Mouse (Mus musculus) MEL (cell line): Measurements from ENCODE around the gene Tspan9. TPM values are rescaled to one million over a fixed set of nuclear protein-coding genes. Genes with fewer than 3 reads are reported as not detected.

Experiments used
- DNase-seq: peaks from one replicate; pipeline ENCODE4 v3.0.0; 2011; ENCODE audit warnings: low read depth, low spot score
- H3K27ac ChIP-seq: 2 replicates; pipeline ENCODE4 v1.5.1; 2012; ENCODE audit warnings: low read depth, mild to moderate bottlenecking, control low read depth, low read length, moderate library complexity; ENCODE audit not compliant: control insufficient read depth
- H3K27me3 ChIP-seq, 2 experiments: fragments of 150-350 bp in 1 of 2; sonication (generic) in 1 of 2; 2 replicates each; pipeline ENCODE4 v1.6.1; 2012; ENCODE audit warnings: low read length in 2 of 2, mild to moderate bottlenecking in 2 of 2, improper control_type of control experiment in 1 of 2, moderate library complexity in 1 of 2; ENCODE audit not compliant: insufficient read depth in 2 of 2, control insufficient read depth in 1 of 2
- H3K36me3 ChIP-seq, 2 experiments: 2 replicates each; pipeline ENCODE4 v1.6.1; 2012 to 2014; ENCODE audit warnings: low read length in 2 of 2, improper control_type of control experiment in 1 of 2, inconsistent platforms in 1 of 2, mild to moderate bottlenecking in 1 of 2; ENCODE audit not compliant: insufficient read depth in 2 of 2, control insufficient read depth in 1 of 2
- H3K4me1 ChIP-seq, 2 experiments: fragments of 150-350 bp in 1 of 2; sonication (generic) in 1 of 2; 2 replicates each; pipeline ENCODE4 v1.6.1; 2012; ENCODE audit warnings: low read length in 2 of 2, improper control_type of control experiment in 1 of 2, mild to moderate bottlenecking in 1 of 2; ENCODE audit not compliant: insufficient read depth in 2 of 2, control insufficient read depth in 1 of 2
- H3K4me3 ChIP-seq, 2 experiments: fragments of 150-350 bp in 1 of 2; sonication (generic) in 1 of 2; 2 replicates each; pipeline ENCODE4 v1.5.1; 2012; ENCODE audit warnings: low read depth in 2 of 2, low read length in 2 of 2, mild to moderate bottlenecking in 2 of 2, moderate library complexity in 2 of 2, control low read depth in 1 of 2, improper control_type of control experiment in 1 of 2; ENCODE audit not compliant: control insufficient read depth in 1 of 2, insufficient read depth in 1 of 2
- H3K79me2 ChIP-seq: 2 replicates; pipeline ENCODE4 v1.6.1; 2012; ENCODE audit warnings: mild to moderate bottlenecking, low read length, moderate library complexity; ENCODE audit not compliant: control insufficient read depth, poor library complexity, insufficient read depth
- H3K9ac ChIP-seq: 2 replicates; pipeline ENCODE4 v1.6.1; 2012; ENCODE audit warnings: low read depth, mild to moderate bottlenecking, control low read depth, low read length, moderate library complexity; ENCODE audit not compliant: control insufficient read depth, poor library complexity, severe bottlenecking
- H3K9me3 ChIP-seq: fragments of 150-350 bp; sonication (generic); replicated peaks from 2 replicates; pipeline ENCODE4 v1.6.1; 2012; ENCODE audit warnings: mild to moderate bottlenecking, low read length, improper control_type of control experiment, moderate library complexity; ENCODE audit not compliant: insufficient read depth
- BHLHE40 ChIP-seq: IDR thresholded peaks from 2 replicates; pipeline ENCODE4 v1.6.1; 2012; ENCODE audit warnings: low read depth, mild to moderate bottlenecking, inconsistent platforms, low read length, improper control_type of control experiment, borderline replicate concordance
- CHD2 ChIP-seq: IDR thresholded peaks from 2 replicates; pipeline ENCODE4 v1.6.1; 2011; ENCODE audit warnings: low read length, improper control_type of control experiment
- E2F4 ChIP-seq: IDR thresholded peaks from 2 replicates; pipeline ENCODE4 v1.6.1; 2011; ENCODE audit warnings: low read depth, low read length, improper control_type of control experiment, borderline replicate concordance
- GABPA ChIP-seq: IDR thresholded peaks from 2 replicates; pipeline ENCODE4 v1.6.1; 2012; ENCODE audit warnings: low read depth, mild to moderate bottlenecking, inconsistent platforms, low read length, improper control_type of control experiment, moderate library complexity
- MAFK ChIP-seq: IDR thresholded peaks from 2 replicates; pipeline ENCODE4 v1.6.1; 2011; ENCODE audit warnings: low read depth, mild to moderate bottlenecking, low read length, improper control_type of control experiment, borderline replicate concordance
- MAX ChIP-seq: IDR thresholded peaks from 2 replicates; pipeline ENCODE4 v1.6.1; 2011; ENCODE audit warnings: low read length, improper control_type of control experiment
- MEF2A ChIP-seq: IDR thresholded peaks from 2 replicates; pipeline ENCODE4 v1.6.1; 2014; ENCODE audit warnings: low read depth, mild to moderate bottlenecking, inconsistent platforms, low read length, improper control_type of control experiment; ENCODE audit not compliant: poor library complexity, insufficient replicate concordance, severe bottlenecking; ENCODE audit errors: extremely low read depth
- MYB ChIP-seq: IDR thresholded peaks from 2 replicates; pipeline ENCODE4 v1.6.1; 2011; ENCODE audit warnings: mild to moderate bottlenecking, low read depth, low read length, improper control_type of control experiment
- MYC ChIP-seq: IDR thresholded peaks from 2 replicates; pipeline ENCODE4 v1.6.1; 2011; ENCODE audit warnings: low read depth, mild to moderate bottlenecking, low read length, improper control_type of control experiment, moderate library complexity
- NRF1 ChIP-seq: IDR thresholded peaks from 2 replicates; pipeline ENCODE4 v1.6.1; 2014; ENCODE audit warnings: low read depth, mild to moderate bottlenecking, inconsistent platforms, low read length, improper control_type of control experiment, moderate library complexity; ENCODE audit not compliant: poor library complexity, insufficient read depth, severe bottlenecking
- POLR2A ChIP-seq, 2 experiments: IDR thresholded peaks; 2 replicates each; pipeline ENCODE4 v1.6.1; 2011 to 2012; ENCODE audit warnings: low read length in 2 of 2, mild to moderate bottlenecking in 2 of 2, control low read depth in 1 of 2, improper control_type of control experiment in 1 of 2, low read depth in 1 of 2, moderate library complexity in 1 of 2; ENCODE audit not compliant: control insufficient read depth in 1 of 2, insufficient read depth in 1 of 2, poor library complexity in 1 of 2
- POLR2AphosphoS2 ChIP-seq: IDR thresholded peaks from 2 replicates; pipeline ENCODE4 v1.6.1; 2011; ENCODE audit warnings: low read length, improper control_type of control experiment
- RAD21 ChIP-seq: IDR thresholded peaks from 2 replicates; pipeline ENCODE4 v1.6.1; 2011; ENCODE audit warnings: mild to moderate bottlenecking, low read depth, low read length, improper control_type of control experiment
- SMC3 ChIP-seq: IDR thresholded peaks from 2 replicates; pipeline ENCODE4 v1.6.1; 2011; ENCODE audit warnings: low read depth, low read length, improper control_type of control experiment
- USF1 ChIP-seq: IDR thresholded peaks from 2 replicates; pipeline ENCODE4 v1.6.1; 2014; ENCODE audit warnings: low read depth, mild to moderate bottlenecking, inconsistent platforms, low read length, improper control_type of control experiment, moderate library complexity
- ZC3H11A ChIP-seq: IDR thresholded peaks from 2 replicates; pipeline ENCODE4 v1.6.1; 2012; ENCODE audit warnings: low read depth, mild to moderate bottlenecking, inconsistent platforms, low read length, improper control_type of control experiment
- ZMIZ1 ChIP-seq: IDR thresholded peaks from 2 replicates; pipeline ENCODE4 v1.6.1; 2012; ENCODE audit warnings: low read depth, mild to moderate bottlenecking, inconsistent platforms, low read length, improper control_type of control experiment, moderate library complexity
- ZNF384 ChIP-seq: IDR thresholded peaks from 2 replicates; pipeline ENCODE4 v1.6.1; 2012; ENCODE audit warnings: low read depth, mild to moderate bottlenecking, inconsistent platforms, low read length, improper control_type of control experiment
- polyA plus RNA-seq, 2 experiments: library from polyadenylated mRNA; stranded (reverse) in 1 of 2; unstranded in 1 of 2; fragments of >175 nt in 1 of 2; fragments of >200 nt in 1 of 2; gene quantifications; 2 replicates each; pipeline versions ENCODE4 v1.2.1 to v1.2.4; 2012; ENCODE audit warnings: low replicate concordance in 2 of 2, low read depth in 1 of 2; ENCODE audit not compliant: insufficient read length in 2 of 2, insufficient read depth in 1 of 2, missing spikeins in 1 of 2
- total RNA-seq: library from RNA; depleted of rRNA; stranded (reverse); fragments of 300-350 nt; gene quantifications from 2 replicates; pipeline ENCODE4 v1.2.3, GENCODE M21; 2012

Gene Tspan9
- total and polyA plus RNA-seq, 3 experiments = 0.08 to 3.4 TPM; not detected in 1

- no peak overlapping the region for H3K9ac ChIP-seq
- H3K4me3 ChIP-seq = no peak overlapping the region
- no peaks in the 10 kb centered on the region for H3K4me1 ChIP-seq
- no peaks in the 10 kb centered on the region for H3K36me3 ChIP-seq
- H3K9me3 ChIP-seq = no peaks in the 10 kb centered on the region
- no peaks in the 10 kb centered on the region for H3K79me2 ChIP-seq
- no peak overlapping the region for H3K27ac ChIP-seq
- no peak for DNase-seq
- H3K27me3 ChIP-seq = no peaks in the 10 kb centered on the region; a peak in 1 of 4 replicates
- TF ChIP-seq E2F4 = no peak
Observed at GRCm38 (mm10) chr6:128159092-128159491, 15.7 kb upstream of the Tspan9 start.

DNA sequence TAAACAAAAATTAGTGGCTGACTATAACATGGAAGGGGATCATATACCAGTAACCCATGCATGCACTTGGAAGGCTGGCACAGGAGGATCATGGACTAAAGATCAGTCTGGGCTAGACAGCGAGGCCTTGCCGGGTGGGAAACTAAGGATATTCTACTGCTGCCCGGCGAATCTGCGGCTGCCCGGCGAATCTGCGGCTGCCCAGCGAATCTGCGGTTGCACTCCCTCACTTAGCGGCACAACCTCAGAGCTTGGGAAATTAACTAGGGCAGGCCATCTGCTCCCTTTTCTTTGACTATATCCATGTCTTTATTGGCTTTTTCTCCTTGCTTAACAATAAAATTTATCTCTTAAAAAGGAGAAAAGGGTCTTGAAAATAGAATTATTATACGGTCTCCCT, 14.6 kb upstream of the Tspan9 start:
- Histone ChIP-seq H3K27ac (no peak overlapping the region), H3K4me3 (no peak overlapping the region), H3K9ac (no peak overlapping the region), H3K27me3 (no peaks in the 10 kb centered on the region; a peak in 1 of 4 replicates), H3K9me3 (no peaks in the 10 kb centered on the region), H3K4me1 (no peaks in the 10 kb centered on the region), H3K36me3 (no peaks in the 10 kb centered on the region), H3K79me2 (no peaks in the 10 kb centered on the region)
- no peak for DNase-seq
- no peak for TF ChIP-seq MEF2A
- TF ChIP-seq MAX = no peak
- no peak for TF ChIP-seq POLR2A (IDR thresholded peaks at IDR 0.05; ENCODE audit: control insufficient read depth in 1 of 2, insufficient read depth in 1 of 2, low read depth in 1 of 2, low read length in 2 of 2, poor library complexity in 1 of 2)
- no peak for TF ChIP-seq GABPA
- no peak for TF ChIP-seq MAFK
- TF ChIP-seq ZMIZ1 = no peak
- no peak for TF ChIP-seq RAD21
- no peak for TF ChIP-seq MYB
- TF ChIP-seq NRF1 = no peak
- no peak for TF ChIP-seq CHD2
- no peak for TF ChIP-seq POLR2AphosphoS2

DNA sequence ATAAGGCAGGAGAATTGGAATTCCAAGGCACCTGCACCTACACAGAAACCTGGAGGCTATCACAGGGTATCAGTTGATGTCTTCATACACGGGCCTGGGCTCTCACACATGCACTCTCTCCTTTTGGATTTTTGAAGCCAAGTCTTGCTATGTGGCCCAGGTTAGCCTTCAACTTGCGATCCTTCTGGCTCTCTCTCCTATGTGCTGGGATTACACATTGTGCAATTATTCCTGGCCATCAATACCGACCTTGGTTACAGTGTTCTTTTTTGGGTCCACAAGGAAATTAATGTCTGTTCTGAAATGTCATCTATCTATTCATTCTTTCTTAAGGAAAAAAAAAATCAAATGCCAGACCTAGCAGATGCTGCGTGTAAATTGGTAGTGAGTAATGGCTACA, 13.1 kb upstream of the Tspan9 start:
- Histone ChIP-seq H3K9me3 (no peaks in the 10 kb centered on the region), H3K9ac (no peak overlapping the region), H3K79me2 (no peaks in the 10 kb centered on the region), H3K36me3 (no peaks in the 10 kb centered on the region), H3K27ac (no peak overlapping the region), H3K4me3 (no peak overlapping the region), H3K27me3 (no peaks in the 10 kb centered on the region), H3K4me1 (no peaks in the 10 kb centered on the region)
- TF ChIP-seq MAX (no peak), USF1 (no peak), SMC3 (no peak), ZNF384 (no peak), E2F4 (no peak), MYC (no peak), GABPA (no peak), BHLHE40 (no peak), MEF2A (no peak), ZC3H11A (no peak)
- no peak for DNase-seq
